Mouse (Mus musculus) layer of hippocampus, postnatal 10 days (tissue): ENCODE results near the gene Cables2. TPM values are rescaled to one million over a fixed set of nuclear protein-coding genes. Genes with fewer than 3 reads are reported as not detected.

Source experiments
- DNase-seq, 2 experiments: peaks; one replicate each; pipeline ENCODE4 v3.0.0; 2021; ENCODE audit warnings: low spot score in 2 of 2
- total RNA-seq, 2 experiments: library from RNA; stranded (reverse); gene quantifications; 2 replicates each; pipeline ENCODE4 v1.2.3; 2021

The Cables2 gene
- total RNA-seq, 2 experiments from 2014 or later = 38.6 to 40.1 TPM

- peak; percentile 50 to 59 for DNase-seq
These were observed 45.8 kb downstream of the Cables2 start for GRCm38 (mm10) chr2:180227262-180228059.

DNA sequence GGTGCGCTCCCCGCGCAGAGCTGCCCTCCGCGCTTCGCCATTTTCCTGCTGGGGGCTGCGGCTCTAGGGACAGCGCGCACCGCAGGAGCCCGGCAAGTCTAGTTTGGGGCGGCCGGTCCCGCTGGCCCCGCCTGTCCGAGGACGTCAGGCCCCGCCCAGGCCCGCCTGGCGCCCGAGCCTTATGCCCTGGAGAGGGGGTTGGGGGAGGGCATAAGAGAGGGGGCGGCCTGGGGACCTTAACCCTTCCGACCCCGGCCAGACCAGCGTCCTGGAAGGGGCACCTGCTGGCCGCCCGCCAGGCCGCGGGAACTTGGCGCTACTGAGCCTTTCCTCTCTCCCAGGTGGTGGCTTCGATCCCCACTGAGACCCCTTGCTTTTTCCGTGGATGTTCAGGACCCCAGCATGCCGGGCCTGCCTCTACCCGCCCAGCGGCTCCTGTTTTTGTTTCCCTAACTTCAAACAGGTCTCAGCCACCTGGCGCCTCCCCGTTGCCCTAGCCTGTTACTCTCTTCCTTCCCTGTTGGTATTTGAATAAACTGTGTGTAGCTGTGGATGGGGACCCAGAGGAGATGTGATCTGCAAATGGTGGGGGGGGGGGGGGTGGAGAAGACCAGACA, 47.4 kb downstream of the Cables2 start, which contains the start of gene Lama5:
Gene Lama5, minus strand, starts transcription at position 98 of the 617 bp plus-strand sequence.
- no peak for DNase-seq

- DNase-seq = no peak
These were observed 48.1 kb downstream of the Cables2 start for GRCm38 (mm10) chr2:180225044-180225761.

DNA sequence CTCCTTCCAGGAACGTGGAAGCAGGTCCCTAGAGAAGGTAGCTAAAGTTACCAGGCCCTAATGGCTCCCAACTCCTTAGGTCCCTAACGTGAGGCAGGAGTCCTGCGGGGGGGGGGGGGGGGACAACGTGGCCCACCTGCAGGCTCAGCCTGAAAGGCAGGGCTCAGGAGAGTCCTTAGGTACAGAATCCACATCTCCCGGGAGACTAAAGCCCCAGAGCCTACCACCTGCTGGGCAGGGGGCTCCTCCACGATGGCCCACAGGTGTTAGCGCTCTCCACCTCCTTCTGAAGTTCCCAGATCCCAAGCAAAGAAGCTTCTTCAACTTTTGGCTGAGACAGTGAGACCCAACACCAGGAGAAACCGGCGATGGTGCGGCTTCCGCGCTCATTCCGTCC, 48.7 kb downstream of the Cables2 start:
- no peak for DNase-seq

DNA sequence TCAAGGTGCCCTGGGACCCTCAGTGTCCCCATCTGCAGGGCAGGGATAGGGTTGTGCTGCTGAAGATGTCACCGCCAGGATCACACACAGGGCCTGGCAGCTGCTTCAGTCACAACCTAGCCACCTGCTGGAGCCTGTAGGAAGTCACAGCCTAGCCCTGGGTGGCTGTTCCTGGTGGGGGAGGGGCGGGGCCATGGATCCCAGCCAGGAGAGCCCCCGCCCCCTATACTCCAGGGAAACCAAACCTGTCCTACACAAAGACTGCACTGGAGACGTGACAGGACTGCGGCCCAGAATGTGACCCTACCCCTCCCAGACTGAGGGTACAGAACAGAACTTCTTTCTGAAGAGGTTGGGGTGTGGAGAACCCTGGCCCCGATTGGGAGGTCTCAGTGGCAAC, 51.0 kb downstream of the Cables2 start:
- DNase-seq = no peak

DNA sequence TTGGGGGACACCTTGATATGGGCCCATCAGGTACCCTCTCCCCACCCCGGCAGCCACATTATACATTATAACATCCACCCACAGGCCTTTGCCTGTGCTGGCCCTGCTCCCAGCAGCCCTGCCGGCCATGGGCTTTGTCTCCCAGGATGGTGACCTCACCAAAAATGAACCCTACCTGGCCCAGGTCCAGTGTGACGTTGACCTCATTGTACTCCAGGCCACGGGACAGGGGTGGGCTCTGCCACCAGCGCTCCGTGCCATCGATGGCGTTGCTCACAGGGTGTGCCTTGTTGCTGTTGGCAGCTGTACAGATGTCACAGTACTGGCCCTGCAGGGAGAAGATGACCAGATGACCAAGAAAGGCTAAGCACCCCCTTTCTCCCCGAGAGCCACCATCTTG, 52.2 kb downstream of the Cables2 start:
- DNase-seq = no peak

- no peak for DNase-seq
These were observed 53.1 kb downstream of the Cables2 start for GRCm38 (mm10) chr2:180220165-180220564.

DNA sequence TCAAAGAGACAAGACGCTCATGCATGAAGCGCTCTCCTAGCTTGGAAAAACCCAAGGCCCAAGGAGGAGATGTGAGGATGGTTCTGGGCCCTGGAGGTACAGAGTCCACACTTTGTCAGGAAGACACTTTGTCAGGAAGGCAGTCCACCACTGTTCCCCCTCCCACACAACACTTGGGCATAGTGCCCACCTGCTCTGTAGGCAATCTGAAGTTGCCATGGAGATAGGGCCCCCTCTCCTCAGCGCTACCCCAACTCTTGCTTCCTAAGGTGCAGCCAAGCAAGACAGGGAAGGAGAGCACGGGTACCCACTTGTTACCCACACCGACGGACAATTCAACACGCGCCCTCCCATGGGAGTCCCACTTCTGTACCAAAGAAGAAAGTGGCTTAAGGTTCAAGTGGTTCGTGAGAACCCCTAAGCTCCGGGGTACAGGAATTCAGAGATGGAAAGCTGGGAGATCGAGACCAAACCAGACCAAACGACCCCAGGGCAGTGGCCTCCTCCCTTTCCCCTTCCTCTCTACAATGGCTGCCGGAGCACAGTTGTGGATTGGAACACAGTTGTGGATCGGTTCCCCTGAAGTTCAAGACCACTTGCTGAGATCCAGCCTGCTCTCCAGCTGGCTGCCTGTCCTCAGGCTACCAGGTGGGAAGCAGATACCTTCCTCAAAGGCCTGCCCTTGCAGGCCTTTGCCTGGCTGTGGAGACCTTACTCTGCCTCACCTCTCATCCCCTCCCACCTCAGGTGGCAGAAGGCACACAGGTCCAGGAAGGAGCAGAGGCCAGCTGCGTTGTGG, 54.0 kb downstream of the Cables2 start:
- DNase-seq = no peak

DNA sequence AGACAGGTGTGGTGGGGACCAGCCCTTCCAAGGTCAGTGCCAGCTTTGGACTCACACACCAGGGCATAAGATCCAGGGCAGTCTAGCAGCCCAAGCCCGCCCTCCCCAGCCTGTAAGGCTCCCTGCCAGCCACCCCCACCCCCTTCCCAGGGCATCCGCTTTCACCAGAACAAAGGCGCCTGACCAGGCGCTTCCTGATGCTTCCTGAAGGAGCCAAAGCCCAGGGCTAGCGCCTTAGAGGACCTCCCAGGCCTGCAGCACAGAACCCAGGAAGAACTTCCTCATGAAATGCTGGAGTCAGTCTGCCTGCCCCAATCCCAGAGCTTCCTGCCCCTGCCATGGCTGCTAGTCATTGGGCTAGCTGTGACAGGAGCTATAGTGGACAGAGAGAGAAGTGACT, 54.6 kb downstream of the Cables2 start:
- no peak for DNase-seq

DNA sequence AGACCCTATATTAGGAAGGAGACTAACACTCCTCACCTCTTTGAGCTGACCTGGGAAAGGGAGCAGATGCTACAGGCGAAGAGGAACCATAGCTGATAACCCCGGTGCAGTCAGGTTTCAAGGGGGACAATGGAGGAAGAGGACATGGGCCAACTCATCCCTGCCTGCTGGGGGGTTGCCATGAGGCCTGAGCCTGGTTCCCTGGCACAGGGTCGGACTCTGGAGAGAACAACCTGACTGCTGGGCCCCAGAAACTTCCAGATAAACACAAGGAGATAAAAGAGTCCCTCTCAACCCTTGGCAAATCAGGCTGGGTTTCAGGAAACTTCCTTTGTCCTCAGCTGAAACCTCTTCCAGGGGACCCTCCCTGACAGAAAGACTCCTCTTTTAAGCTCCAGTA, 55.1 kb downstream of the Cables2 start:
- no peak for DNase-seq

GRCm38 (mm10) chr2:180217587-180217986, 55.7 kb downstream of the Cables2 start:
- peak; percentile 60 to 69 for DNase-seq

- DNase-seq = no peak
These were observed 56.4 kb downstream of the Cables2 start for GRCm38 (mm10) chr2:180216921-180217320.

GRCm38 (mm10) chr2:180215951-180216350, 57.3 kb downstream of the Cables2 start:
- DNase-seq = no peak

GRCm38 (mm10) chr2:180215011-180215461, 58.3 kb downstream of the Cables2 start:
- no peak for DNase-seq

GRCm38 (mm10) chr2:180214352-180214978, 58.8 kb downstream of the Cables2 start:
- DNase-seq = no peak

DNA sequence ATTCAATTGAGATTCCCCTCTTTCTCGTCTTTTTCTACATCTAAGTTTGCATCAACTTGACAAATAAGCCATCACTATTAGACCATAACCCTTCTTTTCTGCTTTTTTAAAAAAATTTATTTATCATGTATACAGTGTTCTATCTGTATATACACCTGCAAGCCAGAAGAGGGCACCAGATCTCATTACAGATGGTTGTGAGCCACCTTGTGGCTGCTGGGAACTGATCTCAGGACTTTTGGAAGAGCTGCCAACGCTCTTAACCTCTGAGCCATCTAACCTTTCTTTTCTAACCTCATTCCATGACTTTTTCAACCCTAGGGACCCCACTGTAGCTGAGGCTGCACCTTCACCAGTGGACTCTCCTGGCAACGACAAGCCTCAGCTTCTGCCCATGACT, 61.0 kb downstream of the Cables2 start:
- no peak for DNase-seq

GRCm38 (mm10) chr2:180208976-180209375, 64.3 kb downstream of the Cables2 start:
- no peak for DNase-seq
